Mouse (Mus musculus) C2C12 (cell line): Measurements from ENCODE around the gene Ttll12.

Experiments
- CTCF ChIP-seq: IDR thresholded peaks from one replicate; pipeline ENCODE4 v1.5.1; 2011; ENCODE audit not compliant: control insufficient read depth, insufficient read depth, insufficient read length
- FOSL1 ChIP-seq: IDR thresholded peaks from one replicate; pipeline ENCODE4 v1.8.0; 2011; ENCODE audit warnings: mild to moderate bottlenecking, low read length; ENCODE audit not compliant: poor library complexity, insufficient read depth, severe bottlenecking
- MAX ChIP-seq: IDR thresholded peaks from one replicate; pipeline ENCODE4 v1.6.1; 2011; ENCODE audit warnings: mild to moderate bottlenecking, control low read depth
- MYOD1 ChIP-seq: IDR thresholded peaks from one replicate; pipeline ENCODE4 v1.6.1; 2011; ENCODE audit warnings: low read depth; ENCODE audit not compliant: control insufficient read depth, insufficient read length
- USF1 ChIP-seq: IDR thresholded peaks from one replicate; pipeline ENCODE4 v1.6.1; 2011; ENCODE audit warnings: low read depth, mild to moderate bottlenecking, control low read depth, moderate library complexity

DNA sequence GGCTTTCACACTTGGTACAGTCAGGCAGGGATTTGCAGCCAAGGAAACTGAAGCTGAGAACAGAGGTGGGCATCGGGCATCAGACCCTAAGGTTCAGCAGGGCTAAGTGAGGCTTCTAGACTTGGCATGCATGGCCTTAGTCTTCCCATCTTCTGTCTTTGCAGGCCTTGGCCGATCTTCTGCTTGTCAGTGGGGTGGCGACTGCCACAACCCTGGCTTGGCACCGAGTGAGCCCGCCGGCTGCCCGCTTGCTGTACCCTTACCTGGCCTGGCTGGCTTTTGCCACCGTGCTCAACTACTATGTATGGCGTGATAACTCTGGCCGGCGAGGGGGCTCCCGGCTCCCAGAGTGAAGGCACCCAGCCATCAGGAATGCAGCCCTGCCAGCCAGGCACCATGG, 21.4 kb downstream of the Ttll12 start:
- TF ChIP-seq CTCF (no peak), MYOD1 (no peak), USF1 (no peak), FOSL1 (no peak), MAX (no peak)
